Mouse (Mus musculus): Measurements from ENCODE around the gene Rin1. TPM values are rescaled to one million over a fixed set of nuclear protein-coding genes. Genes with fewer than 3 reads are reported as not detected.

Rin1 gene
- polyA plus RNA-seq, 1 experiment: 27.5 TPM

DNA sequence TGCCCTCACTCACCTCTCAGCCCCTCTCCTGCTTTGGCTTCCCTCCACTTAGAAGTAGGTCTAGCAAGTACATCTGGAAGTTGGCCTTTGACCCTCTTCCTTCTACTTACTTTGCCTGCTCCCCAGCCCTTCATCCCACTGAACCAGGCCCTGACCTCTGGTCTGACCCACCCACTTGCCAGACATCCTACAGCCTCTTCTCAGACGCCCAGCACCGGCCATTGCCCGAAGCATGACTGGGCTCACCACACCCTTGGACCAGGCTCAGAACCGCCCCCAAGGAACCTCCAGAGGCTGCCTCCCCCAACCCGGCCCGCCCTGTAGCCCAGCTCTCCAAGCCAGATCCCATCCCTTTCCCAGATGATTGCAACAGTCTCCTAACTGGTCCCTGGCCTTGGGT is 12.2 kb downstream of the Rin1 start:
- Histone ChIP-seq H3K27ac (ENCODE audit: control insufficient read depth, insufficient read depth, low read depth, low read length) (no peak overlapping the region), H3K4me1 (ENCODE audit: control insufficient read depth, insufficient read depth, low read length) (peaks cover 9% of the 10 kb centered on the region), H3K27me3 (ENCODE audit: control insufficient read depth, insufficient read depth, low read length) (no peaks in the 10 kb centered on the region), H3K36me3 (ENCODE audit: control insufficient read depth, insufficient read depth, low read length) (no peaks in the 10 kb centered on the region), H3K4me3 (ENCODE audit: control insufficient read depth, low read depth, low read length) (no peak overlapping the region)
- TF ChIP-seq CTCF (IDR thresholded peaks at IDR 0.05; ENCODE audit: control insufficient read depth, insufficient read depth, insufficient replicate concordance, low read depth, low read length) (no peak), POLR2A (IDR thresholded peaks at IDR 0.05; ENCODE audit: control insufficient read depth, low read depth, low read length) (no peak)

- H3K4me1 ChIP-seq (ENCODE audit: control insufficient read depth, insufficient read depth, low read length): peaks cover 14% of the 10 kb centered on the region
- no peak for TF ChIP-seq POLR2A (IDR thresholded peaks at IDR 0.05; ENCODE audit: control insufficient read depth, low read depth, low read length)
- TF ChIP-seq CTCF (IDR thresholded peaks at IDR 0.05; ENCODE audit: control insufficient read depth, insufficient read depth, insufficient replicate concordance, low read depth, low read length): no peak
- no peaks in the 10 kb centered on the region for H3K36me3 ChIP-seq (ENCODE audit: control insufficient read depth, insufficient read depth, low read length)
- no peaks in the 10 kb centered on the region for H3K27me3 ChIP-seq (ENCODE audit: control insufficient read depth, insufficient read depth, low read length)
- H3K27ac ChIP-seq (ENCODE audit: control insufficient read depth, insufficient read depth, low read depth, low read length): no peak overlapping the region
- H3K4me3 ChIP-seq (ENCODE audit: control insufficient read depth, low read depth, low read length): no peak overlapping the region
Observed at GRCm38 (mm10) chr19:5065104-5065503, 14.8 kb downstream of the Rin1 start.

- Histone ChIP-seq H3K27me3 (ENCODE audit: control insufficient read depth, insufficient read depth, low read length) (no peaks in the 10 kb centered on the region), H3K4me1 (ENCODE audit: control insufficient read depth, insufficient read depth, low read length) (peaks cover 26% of the 10 kb centered on the region), H3K27ac (ENCODE audit: control insufficient read depth, insufficient read depth, low read depth, low read length) (peak overlapping the region; percentile 9), H3K36me3 (ENCODE audit: control insufficient read depth, insufficient read depth, low read length) (no peaks in the 10 kb centered on the region), H3K4me3 (ENCODE audit: control insufficient read depth, low read depth, low read length) (no peak overlapping the region; the same call in 1 of the 2 replicates)
- TF ChIP-seq CTCF (IDR thresholded peaks at IDR 0.05; ENCODE audit: control insufficient read depth, insufficient read depth, insufficient replicate concordance, low read depth, low read length): no peak
Observed at GRCm38 (mm10) chr19:5067040-5067799, 16.9 kb downstream of the Rin1 start.

- H3K27ac ChIP-seq (ENCODE audit: control insufficient read depth, insufficient read depth, low read depth, low read length): peak within 1 kb of the TSS; percentile 9
- H3K4me1 ChIP-seq (ENCODE audit: control insufficient read depth, insufficient read depth, low read length): peaks cover 33% of the 10 kb centered on the region
- TF ChIP-seq POLR2A (IDR thresholded peaks at IDR 0.05; ENCODE audit: control insufficient read depth, low read depth, low read length): no peak
- no peak for TF ChIP-seq CTCF (IDR thresholded peaks at IDR 0.05; ENCODE audit: control insufficient read depth, insufficient read depth, insufficient replicate concordance, low read depth, low read length)
- H3K4me3 ChIP-seq (ENCODE audit: control insufficient read depth, low read depth, low read length): peak within 1 kb of the TSS; percentile 52
- no peaks in the 10 kb centered on the region for H3K27me3 ChIP-seq (ENCODE audit: control insufficient read depth, insufficient read depth, low read length)
- H3K36me3 ChIP-seq (ENCODE audit: control insufficient read depth, insufficient read depth, low read length): no peaks in the 10 kb centered on the region
Observed at GRCm38 (mm10) chr19:5067867-5068569, 17.7 kb downstream of the Rin1 start, which contains the start of gene Cd248. Gene Cd248, plus strand, starts transcription at chr19:5068078.

DNA sequence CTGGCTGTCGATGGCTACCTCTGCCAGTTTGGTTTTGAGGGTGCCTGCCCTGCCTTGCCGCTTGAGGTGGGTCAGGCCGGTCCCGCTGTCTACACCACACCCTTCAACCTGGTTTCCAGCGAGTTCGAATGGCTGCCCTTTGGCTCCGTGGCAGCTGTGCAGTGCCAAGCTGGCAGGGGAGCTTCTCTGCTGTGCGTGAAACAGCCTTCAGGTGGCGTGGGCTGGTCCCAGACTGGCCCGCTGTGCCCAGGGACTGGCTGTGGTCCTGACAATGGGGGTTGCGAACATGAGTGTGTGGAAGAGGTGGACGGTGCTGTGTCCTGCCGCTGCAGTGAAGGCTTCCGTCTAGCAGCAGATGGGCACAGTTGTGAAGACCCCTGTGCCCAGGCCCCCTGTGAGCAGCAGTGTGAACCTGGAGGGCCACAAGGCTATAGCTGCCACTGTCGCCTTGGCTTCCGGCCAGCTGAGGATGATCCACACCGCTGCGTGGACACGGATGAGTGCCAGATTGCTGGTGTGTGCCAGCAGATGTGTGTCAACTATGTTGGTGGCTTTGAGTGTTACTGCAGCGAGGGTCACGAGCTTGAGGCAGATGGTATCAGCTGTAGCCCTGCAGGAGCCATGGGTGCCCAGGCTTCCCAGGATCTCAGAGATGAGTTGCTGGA is 18.4 kb downstream of the Rin1 start:
- Histone ChIP-seq H3K36me3 (ENCODE audit: control insufficient read depth, insufficient read depth, low read length) (no peaks in the 10 kb centered on the region), H3K4me3 (ENCODE audit: control insufficient read depth, low read depth, low read length) (peak overlapping the region; percentile 52), H3K27ac (ENCODE audit: control insufficient read depth, insufficient read depth, low read depth, low read length) (no peak overlapping the region), H3K27me3 (ENCODE audit: control insufficient read depth, insufficient read depth, low read length) (no peaks in the 10 kb centered on the region), H3K4me1 (ENCODE audit: control insufficient read depth, insufficient read depth, low read length) (peaks cover 35% of the 10 kb centered on the region)
- 0 out of 2 replicates have a peak, but pooled peaks have one; percentile 1 for TF ChIP-seq CTCF (IDR thresholded peaks at IDR 0.05; ENCODE audit: control insufficient read depth, insufficient read depth, insufficient replicate concordance, low read depth, low read length)
- TF ChIP-seq POLR2A (IDR thresholded peaks at IDR 0.05; ENCODE audit: control insufficient read depth, low read depth, low read length): no peak

GRCm38 (mm10) chr19:5069486-5069885 is 19.2 kb downstream of the Rin1 start:
- no peak overlapping the region for H3K27ac ChIP-seq (ENCODE audit: control insufficient read depth, insufficient read depth, low read depth, low read length)
- no peak overlapping the region for H3K4me3 ChIP-seq (ENCODE audit: control insufficient read depth, low read depth, low read length)

GRCm38 (mm10) chr19:5069978-5070377 is 19.7 kb downstream of the Rin1 start:
- TF ChIP-seq POLR2A (IDR thresholded peaks at IDR 0.05; ENCODE audit: control insufficient read depth, low read depth, low read length) (no peak), CTCF (IDR thresholded peaks at IDR 0.05; ENCODE audit: control insufficient read depth, insufficient read depth, insufficient replicate concordance, low read depth, low read length) (no peak)
- Histone ChIP-seq H3K4me3 (ENCODE audit: control insufficient read depth, low read depth, low read length) (peak overlapping the region; percentile 28), H3K27me3 (ENCODE audit: control insufficient read depth, insufficient read depth, low read length) (no peaks in the 10 kb centered on the region), H3K27ac (ENCODE audit: control insufficient read depth, insufficient read depth, low read depth, low read length) (no peak overlapping the region), H3K4me1 (ENCODE audit: control insufficient read depth, insufficient read depth, low read length) (peaks cover 35% of the 10 kb centered on the region), H3K36me3 (ENCODE audit: control insufficient read depth, insufficient read depth, low read length) (no peaks in the 10 kb centered on the region)

More at GRCm38 (mm10) chr19:5069486-5069885, 19.2 kb downstream of the Rin1 start:
- Histone ChIP-seq H3K4me1 (ENCODE audit: control insufficient read depth, insufficient read depth, low read length) (peaks cover 35% of the 10 kb centered on the region), H3K36me3 (ENCODE audit: control insufficient read depth, insufficient read depth, low read length) (no peaks in the 10 kb centered on the region), H3K27me3 (ENCODE audit: control insufficient read depth, insufficient read depth, low read length) (no peaks in the 10 kb centered on the region)
- no peak for TF ChIP-seq CTCF (IDR thresholded peaks at IDR 0.05; ENCODE audit: control insufficient read depth, insufficient read depth, insufficient replicate concordance, low read depth, low read length)
- no peak for TF ChIP-seq POLR2A (IDR thresholded peaks at IDR 0.05; ENCODE audit: control insufficient read depth, low read depth, low read length)
